Mouse (Mus musculus) kidney, embryonic 16.5 days (tissue): Measurements from ENCODE around the gene Hopx. TPM values are rescaled to one million over a fixed set of nuclear protein-coding genes. Genes with fewer than 3 reads are reported as not detected.
A peak's percentile ranks its signal among the peaks of the same experiment; 100 is the strongest.
"Not testable (repeated sequence)": the region's sequence is repeated elsewhere in the genome, so short reads cannot be mapped to it uniquely, and the experiment has no call there.

ENCODE experiments used
- ATAC-seq: fragments of 200-750 bp; cut with Nextera tagmentation; 2 replicates; pipeline ENCODE4 v1.8.0; 2017; ENCODE audit warnings: moderate TSS enrichment; ENCODE audit not compliant: low FRiP score, low TSS enrichment
- H3K27ac ChIP-seq: fragments of 300-500 bp; sonication (generic); 2 replicates; pipeline ENCODE4 v1.5.1; 2014; ENCODE audit warnings: low read length
- H3K27me3 ChIP-seq: fragments of 300-500 bp; sonication (generic); 2 replicates; pipeline ENCODE4 v1.6.1; 2014; ENCODE audit warnings: low read length, control low read depth, mixed read lengths; ENCODE audit not compliant: insufficient read depth
- H3K36me3 ChIP-seq: fragments of 300-500 bp; sonication (generic); 2 replicates; pipeline ENCODE4 v1.6.1; 2014; ENCODE audit warnings: low read length, control low read depth, mixed read lengths; ENCODE audit not compliant: insufficient read depth
- H3K4me1 ChIP-seq: fragments of 300-500 bp; sonication (generic); 2 replicates; pipeline ENCODE4 v1.6.1; 2014; ENCODE audit warnings: low read length, control low read depth, mixed read lengths; ENCODE audit not compliant: insufficient read depth
- H3K4me2 ChIP-seq: fragments of 300-500 bp; sonication (generic); replicated peaks from 2 replicates; pipeline ENCODE4 v1.6.1; 2014; ENCODE audit warnings: low read depth, low read length
- H3K4me3 ChIP-seq: fragments of 300-500 bp; sonication (generic); 2 replicates; pipeline ENCODE4 v1.5.1; 2014; ENCODE audit warnings: mild to moderate bottlenecking, low read length
- H3K9ac ChIP-seq: fragments of 300-500 bp; sonication (generic); replicated peaks from 2 replicates; pipeline ENCODE4 v1.6.1; 2014; ENCODE audit warnings: low read length
- H3K9me3 ChIP-seq: fragments of 300-500 bp; sonication (generic); 2 replicates; pipeline ENCODE4 v1.6.1; 2016; ENCODE audit warnings: low read length, control low read depth
- WGBS: fragments of 180-500 bp; shearing (Covaris S2); extraction: QIAGEN DNeasy Blood & Tissue Kit; methylation state at CpG from one replicate; pipeline ENCODE4 v1.1.7; 2014; 5-methylcytosine and 5-hydroxymethylcytosine counted together
- polyA plus RNA-seq: library from polyadenylated mRNA; unstranded; fragments of >200 nt; fragmentation: Nextera tagmentation; extraction: Ambion mirVana; gene quantifications from 2 replicates; pipeline ENCODE4 v1.2.1, GENCODE M21; 2015

The Hopx gene
- polyA plus RNA-seq, 1 experiment from 2014 or later, result 1.8 TPM

GRCm38 (mm10) chr5:77107146-77107822, 7.6 kb downstream of the Hopx start:
- Histone ChIP-seq H3K36me3 (no peaks in the 10 kb centered on the region), H3K9ac (no peak overlapping the region), H3K4me2 (no peak overlapping the region), H3K27ac (no peak overlapping the region), H3K4me1 (no peaks in the 10 kb centered on the region), H3K9me3 (no peaks in the 10 kb centered on the region), H3K4me3 (no peak overlapping the region), H3K27me3 (no peaks in the 10 kb centered on the region)
- 83% methylated on average over 11 of the region's 11 CpGs for WGBS
- ATAC-seq, result no peak

DNA sequence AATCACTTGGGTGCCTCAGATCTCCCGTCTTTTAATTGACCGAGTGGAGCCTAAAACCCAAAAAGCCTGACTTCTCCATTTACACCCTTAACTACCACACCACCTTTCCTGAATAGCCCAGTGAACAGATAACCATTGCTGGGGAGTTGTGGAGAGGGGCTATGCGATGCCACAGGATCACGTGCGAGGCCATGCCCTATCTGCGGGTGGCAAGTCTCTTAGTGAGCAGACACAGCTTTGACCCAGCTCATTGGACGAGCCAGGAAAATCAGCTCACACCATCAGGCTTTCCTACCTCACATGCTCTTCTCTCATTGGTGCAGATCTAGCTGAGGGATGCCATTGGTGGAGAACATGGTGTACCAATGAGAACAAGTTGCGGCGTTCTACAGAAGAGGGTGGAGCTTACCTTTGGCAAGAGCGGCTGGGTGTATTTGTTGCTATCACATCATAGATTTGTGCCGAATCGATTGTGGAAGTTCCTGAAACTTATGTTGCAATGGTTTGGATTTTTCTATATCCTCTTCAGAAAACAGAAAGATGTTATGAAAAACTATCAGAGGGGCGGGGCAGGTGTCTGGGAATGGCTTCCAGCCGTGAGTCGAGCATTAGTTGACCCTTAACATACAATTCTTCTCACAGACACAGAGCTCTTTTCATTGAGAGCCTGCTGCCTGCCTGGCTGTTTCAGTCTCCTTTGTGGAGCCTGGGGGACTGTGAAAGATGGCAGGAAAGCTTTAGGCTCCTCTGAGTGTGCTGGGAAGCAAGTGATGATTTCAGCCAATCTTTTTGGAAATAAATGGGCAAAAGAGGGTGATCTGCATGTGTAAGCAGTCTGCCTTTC, 12.2 kb downstream of the Hopx start:
- H3K9ac ChIP-seq, result no peak overlapping the region
- no peaks in the 10 kb centered on the region; the same call in 1 of the 2 replicates for H3K27me3 ChIP-seq
- no peaks in the 10 kb centered on the region for H3K36me3 ChIP-seq
- no peaks in the 10 kb centered on the region for H3K9me3 ChIP-seq
- H3K4me2 ChIP-seq, result no peak overlapping the region
- no peak overlapping the region for H3K4me3 ChIP-seq
- H3K27ac ChIP-seq, result no peak overlapping the region
- peaks cover 2% of the 10 kb centered on the region; the same call in 1 of the 2 replicates for H3K4me1 ChIP-seq
- ATAC-seq, result no peak
- 87% methylated on average over 15 of the region's 15 CpGs for WGBS

GRCm38 (mm10) chr5:77100691-77101090, 14.2 kb downstream of the Hopx start:
- Histone ChIP-seq H3K9me3 (no peaks in the 10 kb centered on the region), H3K4me2 (no peak overlapping the region), H3K27me3 (peaks cover 6% of the 10 kb centered on the region; the same call in 1 of the 2 replicates), H3K36me3 (no peaks in the 10 kb centered on the region), H3K4me1 (peaks cover 7% of the 10 kb centered on the region; the same call in 1 of the 2 replicates), H3K4me3 (no peak overlapping the region), H3K27ac (no peak overlapping the region), H3K9ac (no peak overlapping the region)
- WGBS, result 62% methylated on average over 6 of the region's 6 CpGs
- ATAC-seq, result no peak

GRCm38 (mm10) chr5:77099997-77100380, 14.9 kb downstream of the Hopx start:
- no peaks in the 10 kb centered on the region for H3K36me3 ChIP-seq
- H3K27me3 ChIP-seq, result peaks cover 6% of the 10 kb centered on the region; the same call in 1 of the 2 replicates
- no peak overlapping the region for H3K27ac ChIP-seq
- peaks cover 13% of the 10 kb centered on the region for H3K4me1 ChIP-seq
- H3K9ac ChIP-seq, result no peak overlapping the region
- H3K4me3 ChIP-seq, result no peak overlapping the region
- no peaks in the 10 kb centered on the region for H3K9me3 ChIP-seq
- no peak for ATAC-seq
- no peak overlapping the region for H3K4me2 ChIP-seq
- 83% methylated on average over 6 of the region's 6 CpGs for WGBS

- Histone ChIP-seq H3K4me1 (peaks cover 14% of the 10 kb centered on the region), H3K4me2 (no peak overlapping the region), H3K9me3 (no peaks in the 10 kb centered on the region), H3K27ac (no peak overlapping the region), H3K9ac (no peak overlapping the region), H3K4me3 (no peak overlapping the region), H3K27me3 (peaks cover 6% of the 10 kb centered on the region; the same call in 1 of the 2 replicates), H3K36me3 (no peaks in the 10 kb centered on the region)
- ATAC-seq, result no peak
- WGBS, result 57% methylated on average over 11 of the region's 11 CpGs
These were observed 15.5 kb downstream of the Hopx start for GRCm38 (mm10) chr5:77099317-77099996.

GRCm38 (mm10) chr5:77098874-77099273, 16.0 kb downstream of the Hopx start:
- no peak overlapping the region for H3K4me3 ChIP-seq
- H3K4me1 ChIP-seq, result peaks cover 17% of the 10 kb centered on the region
- 88% methylated on average over 3 of the region's 3 CpGs for WGBS
- H3K4me2 ChIP-seq, result no peak overlapping the region
- no peak overlapping the region for H3K9ac ChIP-seq
- peaks cover 6% of the 10 kb centered on the region; the same call in 1 of the 2 replicates for H3K27me3 ChIP-seq
- H3K36me3 ChIP-seq, result no peaks in the 10 kb centered on the region
- no peak for ATAC-seq
- no peak overlapping the region for H3K27ac ChIP-seq
- H3K9me3 ChIP-seq, result no peaks in the 10 kb centered on the region

DNA sequence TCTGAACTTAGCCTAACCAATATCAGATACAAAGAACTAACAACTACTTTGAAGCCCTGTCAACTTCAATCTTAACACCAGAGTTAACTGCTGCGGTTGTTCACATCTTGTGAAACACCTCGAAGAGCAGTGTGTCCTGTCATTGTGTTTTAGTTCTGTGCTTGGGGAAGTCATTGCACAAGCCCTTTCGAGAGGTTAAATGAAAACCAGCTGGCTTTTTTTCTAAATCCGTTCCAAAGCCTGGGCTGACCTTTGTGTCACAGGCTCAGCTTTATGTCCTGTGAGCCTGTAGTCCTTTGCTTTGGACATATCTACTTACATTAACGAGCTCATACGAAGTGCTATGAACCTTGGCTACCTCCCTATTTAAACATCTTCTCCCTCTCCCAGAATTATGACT, 17.2 kb downstream of the Hopx start:
- H3K27me3 ChIP-seq, result peaks cover 6% of the 10 kb centered on the region; the same call in 1 of the 2 replicates
- no peak for ATAC-seq
- H3K9ac ChIP-seq, result no peak overlapping the region
- H3K4me2 ChIP-seq, result no peak overlapping the region
- H3K36me3 ChIP-seq, result no peaks in the 10 kb centered on the region
- H3K9me3 ChIP-seq, result no peaks in the 10 kb centered on the region
- 26% methylated on average over 6 of the region's 6 CpGs for WGBS
- H3K4me1 ChIP-seq, result peaks cover 19% of the 10 kb centered on the region
- H3K27ac ChIP-seq, result no peak overlapping the region
- H3K4me3 ChIP-seq, result no peak overlapping the region

GRCm38 (mm10) chr5:77096194-77096593, 18.7 kb downstream of the Hopx start:
- H3K4me2 ChIP-seq, H3K4me3 ChIP-seq, H3K27ac ChIP-seq, H3K9me3 ChIP-seq, H3K27me3 ChIP-seq, H3K36me3 ChIP-seq, H3K9ac ChIP-seq, ATAC-seq: not testable (repeated sequence)
- peaks cover 21% of the 10 kb centered on the region for H3K4me1 ChIP-seq
- WGBS, result 84% methylated on average over 3 of the region's 3 CpGs

DNA sequence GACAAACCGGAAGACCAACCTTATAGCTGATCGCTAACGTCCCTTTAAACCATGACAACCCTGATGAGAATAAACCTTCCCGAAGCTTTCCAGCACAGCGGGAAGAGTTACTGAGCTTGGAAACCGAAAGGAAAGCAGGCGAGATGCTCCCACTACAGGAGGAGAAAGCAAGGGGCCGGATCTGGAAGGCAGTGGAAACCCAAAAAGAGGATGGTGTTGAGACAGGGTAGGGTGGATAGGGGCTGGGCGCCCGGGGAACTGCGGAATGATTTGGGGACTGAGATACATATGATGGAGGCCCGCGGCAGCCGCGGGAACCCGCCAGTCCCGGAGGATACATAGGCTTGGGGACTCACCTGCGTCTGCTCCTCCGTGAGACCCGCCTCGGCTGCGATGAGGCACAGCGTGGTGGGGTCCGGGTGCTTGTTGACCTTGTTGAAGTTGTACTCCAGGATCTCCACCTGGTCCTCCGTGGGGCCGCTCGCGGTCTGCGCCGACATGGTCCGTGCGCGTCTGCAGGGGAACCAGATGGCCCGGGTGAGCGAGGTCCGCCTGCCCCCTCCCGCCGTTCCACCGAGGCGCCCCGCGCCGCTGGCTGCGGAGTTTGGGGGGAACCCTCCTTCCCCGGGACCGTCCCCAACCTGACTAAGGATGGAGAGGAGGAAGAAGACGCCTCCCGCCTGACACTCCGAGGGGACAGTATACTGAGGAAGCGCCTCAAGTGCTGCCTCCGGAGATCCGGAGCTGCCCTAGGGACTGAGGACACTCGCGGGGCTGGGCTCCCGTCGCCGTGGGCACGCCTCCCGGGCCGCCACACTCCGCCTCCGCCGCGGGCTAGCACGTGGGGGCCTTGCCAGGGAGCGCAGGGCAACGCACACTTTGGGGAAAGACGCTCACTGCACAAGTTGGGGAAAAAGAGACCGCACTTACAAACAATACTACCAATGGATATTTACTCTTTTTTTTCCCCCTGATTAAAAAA, 20.1 kb downstream of the Hopx start:
- H3K9ac ChIP-seq, result peak overlapping the region; percentile 70
- peak overlapping the region; percentile 37; the same call in 1 of the 2 replicates for H3K27ac ChIP-seq
- H3K9me3 ChIP-seq, result no peaks in the 10 kb centered on the region
- ATAC-seq, result peak; percentile 88
- peak overlapping the region; percentile 69 for H3K4me3 ChIP-seq
- peaks cover 6% of the 10 kb centered on the region; the same call in 1 of the 2 replicates for H3K27me3 ChIP-seq
- peaks cover 21% of the 10 kb centered on the region for H3K4me1 ChIP-seq
- no peaks in the 10 kb centered on the region for H3K36me3 ChIP-seq
- under 1% methylated on average over 69 of the region's 69 CpGs for WGBS
- H3K4me2 ChIP-seq, result peak overlapping the region; percentile 99
